Mouse (Mus musculus): ENCODE results near the gene Timeless. TPM values are rescaled to one million over a fixed set of nuclear protein-coding genes. Genes with fewer than 3 reads are reported as not detected.
A peak's percentile ranks its signal among the peaks of the same experiment; 100 is the strongest.
"Not testable (repeated sequence)": the region's sequence is repeated elsewhere in the genome, so short reads cannot be mapped to it uniquely, and the experiment has no call there.

Gene Timeless
- polyA plus RNA-seq, 1 experiment from 2014 or later, result 37.6 TPM

- not testable (repeated sequence) for H3K9me3 ChIP-seq (replicated peaks); ATAC-seq (ENCODE audit: insufficient number of reproducible peaks, low FRiP score); H3K27ac ChIP-seq (ENCODE audit: poor library complexity, severe bottlenecking); H3K4me1 ChIP-seq (replicated peaks); H3K4me3 ChIP-seq; H3K4me2 ChIP-seq; H3K27me3 ChIP-seq (replicated peaks); H3K9ac ChIP-seq
- WGBS, result 85% methylated on average over 7 of the region's 7 CpGs
- peaks cover 17% of the 10 kb centered on the region for H3K36me3 ChIP-seq
These were observed 41.1 kb downstream of the Timeless start for GRCm38 (mm10) chr10:128272819-128273439.

GRCm38 (mm10) chr10:128275374-128275773 is 43.5 kb downstream of the Timeless start:
- ATAC-seq (ENCODE audit: insufficient number of reproducible peaks, low FRiP score); H3K4me2 ChIP-seq; H3K27ac ChIP-seq (ENCODE audit: poor library complexity, severe bottlenecking); H3K4me3 ChIP-seq; H3K27me3 ChIP-seq (replicated peaks); H3K4me1 ChIP-seq (replicated peaks); H3K9me3 ChIP-seq (replicated peaks); H3K9ac ChIP-seq: not testable (repeated sequence)
- 92% methylated on average over 1 of the region's 1 CpGs for WGBS
- H3K36me3 ChIP-seq, result peaks cover 39% of the 10 kb centered on the region

GRCm38 (mm10) chr10:128278158-128278557 is 46.3 kb downstream of the Timeless start:
- H3K36me3 ChIP-seq, result peaks cover 63% of the 10 kb centered on the region
- H3K27me3 ChIP-seq (replicated peaks), result no peaks in the 10 kb centered on the region
- H3K9ac ChIP-seq, result no peak overlapping the region

GRCm38 (mm10) chr10:128280943-128281342 is 49.1 kb downstream of the Timeless start:
- no peak overlapping the region for H3K9ac ChIP-seq
- ATAC-seq (ENCODE audit: insufficient number of reproducible peaks, low FRiP score), result no peak
- H3K4me3 ChIP-seq, result no peak overlapping the region
- H3K27ac ChIP-seq (ENCODE audit: poor library complexity, severe bottlenecking), result no peak overlapping the region
- no peaks in the 10 kb centered on the region for H3K9me3 ChIP-seq (replicated peaks)
- no peaks in the 10 kb centered on the region for H3K27me3 ChIP-seq (replicated peaks)
- WGBS, result 82% methylated on average over 6 of the region's 6 CpGs
- no peaks in the 10 kb centered on the region for H3K4me1 ChIP-seq (replicated peaks)
- H3K36me3 ChIP-seq, result peaks cover 84% of the 10 kb centered on the region
- H3K4me2 ChIP-seq, result no peak overlapping the region

More at GRCm38 (mm10) chr10:128278158-128278557, 46.3 kb downstream of the Timeless start:
- no peak overlapping the region for H3K4me2 ChIP-seq
- no peak overlapping the region for H3K27ac ChIP-seq (ENCODE audit: poor library complexity, severe bottlenecking)
- no peaks in the 10 kb centered on the region for H3K4me1 ChIP-seq (replicated peaks)
- 61% methylated on average over 6 of the region's 6 CpGs for WGBS
- no peaks in the 10 kb centered on the region for H3K9me3 ChIP-seq (replicated peaks)
- no peak for ATAC-seq (ENCODE audit: insufficient number of reproducible peaks, low FRiP score)
- no peak overlapping the region for H3K4me3 ChIP-seq

GRCm38 (mm10) chr10:128281682-128282081 is 49.8 kb downstream of the Timeless start:
- no peak for ATAC-seq (ENCODE audit: insufficient number of reproducible peaks, low FRiP score)
- H3K4me3 ChIP-seq, result no peak overlapping the region
- WGBS, result 86% methylated on average over 14 of the region's 14 CpGs
- H3K9me3 ChIP-seq (replicated peaks), result no peaks in the 10 kb centered on the region
- no peak overlapping the region for H3K27ac ChIP-seq (ENCODE audit: poor library complexity, severe bottlenecking)
- H3K4me2 ChIP-seq, result no peak overlapping the region
- no peak overlapping the region for H3K9ac ChIP-seq
- peaks cover 87% of the 10 kb centered on the region for H3K36me3 ChIP-seq
- H3K27me3 ChIP-seq (replicated peaks), result no peaks in the 10 kb centered on the region
- no peaks in the 10 kb centered on the region for H3K4me1 ChIP-seq (replicated peaks)

- WGBS, result 84% methylated on average over 20 of the region's 20 CpGs
These were observed 51.1 kb downstream of the Timeless start for GRCm38 (mm10) chr10:128282886-128283450.

GRCm38 (mm10) chr10:128283604-128284579 is 52.0 kb downstream of the Timeless start:
- Histone ChIP-seq H3K27ac (ENCODE audit: poor library complexity, severe bottlenecking) (no peak overlapping the region), H3K4me3 (no peak overlapping the region), H3K9ac (peak overlapping the region; percentile 1; the same call in 1 of the 2 replicates), H3K27me3 (replicated peaks) (no peaks in the 10 kb centered on the region), H3K4me2 (no peak overlapping the region), H3K9me3 (replicated peaks) (no peaks in the 10 kb centered on the region), H3K4me1 (replicated peaks) (no peaks in the 10 kb centered on the region), H3K36me3 (peaks cover 83% of the 10 kb centered on the region)
- ATAC-seq (ENCODE audit: insufficient number of reproducible peaks, low FRiP score), result no peak; the same call in 1 of the 2 replicates
- WGBS, result 64% methylated on average over 31 of the region's 31 CpGs

More at GRCm38 (mm10) chr10:128282886-128283450, 51.1 kb downstream of the Timeless start:
- Histone ChIP-seq H3K9me3 (replicated peaks) (no peaks in the 10 kb centered on the region), H3K36me3 (peaks cover 86% of the 10 kb centered on the region), H3K4me2 (no peak overlapping the region), H3K27me3 (replicated peaks) (no peaks in the 10 kb centered on the region), H3K4me3 (no peak overlapping the region), H3K27ac (ENCODE audit: poor library complexity, severe bottlenecking) (no peak overlapping the region), H3K9ac (peak overlapping the region; percentile 18; the same call in 1 of the 2 replicates), H3K4me1 (replicated peaks) (no peaks in the 10 kb centered on the region)
- ATAC-seq (ENCODE audit: insufficient number of reproducible peaks, low FRiP score), result no peak

GRCm38 (mm10) chr10:128290594-128290993 is 58.7 kb downstream of the Timeless start:
- not testable (repeated sequence) for H3K27me3 ChIP-seq (replicated peaks); H3K9me3 ChIP-seq (replicated peaks); H3K9ac ChIP-seq; ATAC-seq (ENCODE audit: insufficient number of reproducible peaks, low FRiP score); H3K4me3 ChIP-seq; H3K4me2 ChIP-seq; H3K27ac ChIP-seq (ENCODE audit: poor library complexity, severe bottlenecking); H3K4me1 ChIP-seq (replicated peaks)
- WGBS, result 81% methylated on average over 1 of the region's 1 CpGs
- peaks cover 60% of the 10 kb centered on the region for H3K36me3 ChIP-seq

GRCm38 (mm10) chr10:128296370-128297090 is 64.7 kb downstream of the Timeless start:
- Histone ChIP-seq H3K4me3 (no peak overlapping the region), H3K36me3 (peaks cover 15% of the 10 kb centered on the region), H3K27ac (ENCODE audit: poor library complexity, severe bottlenecking) (no peak overlapping the region), H3K9me3 (replicated peaks) (no peaks in the 10 kb centered on the region), H3K9ac (no peak overlapping the region), H3K4me1 (replicated peaks) (peaks cover 23% of the 10 kb centered on the region), H3K4me2 (0 out of 2 replicates have a peak overlapping the region, but pooled peaks have one; percentile 32), H3K27me3 (replicated peaks) (no peaks in the 10 kb centered on the region)
- no peak for ATAC-seq (ENCODE audit: insufficient number of reproducible peaks, low FRiP score)
- 68% methylated on average over 13 of the region's 13 CpGs for WGBS

- Histone ChIP-seq H3K4me1 (replicated peaks) (peaks cover 25% of the 10 kb centered on the region), H3K27me3 (replicated peaks) (no peaks in the 10 kb centered on the region), H3K36me3 (peaks cover 9% of the 10 kb centered on the region), H3K4me3 (no peak overlapping the region), H3K9ac (no peak overlapping the region), H3K9me3 (replicated peaks) (no peaks in the 10 kb centered on the region), H3K4me2 (peak overlapping the region; percentile 32; the same call in 1 of the 2 replicates), H3K27ac (ENCODE audit: poor library complexity, severe bottlenecking) (peak overlapping the region; percentile 87)
- ATAC-seq (ENCODE audit: insufficient number of reproducible peaks, low FRiP score), result no peak; the same call in 1 of the 2 replicates
- 63% methylated on average over 4 of the region's 4 CpGs for WGBS
These were observed 65.4 kb downstream of the Timeless start for GRCm38 (mm10) chr10:128297221-128297620.
